Mouse (Mus musculus): ENCODE measurements around the gene Gatad2a. TPM values are rescaled to one million over a fixed set of nuclear protein-coding genes. Genes with fewer than 3 reads are reported as not detected.

Gene Gatad2a
- polyA plus RNA-seq (2016; fragmentation: Nextera tagmentation; extraction: Ambion mirVana): 55.6 and 59.2 TPM in 2 replicates

GRCm38 (mm10) chr8:69995776-69996588, at the start of gene Gatad2a:
TSS of gene Gatad2a (minus strand) at chr8:69996384.
- peak; percentile 99 for ATAC-seq (ENCODE audit: insufficient number of reproducible peaks, low FRiP score)
- H3K9me3 ChIP-seq (replicated peaks): no peaks in the 10 kb centered on the region
- peak within 1 kb of the TSS; percentile 90 for H3K27ac ChIP-seq (ENCODE audit: poor library complexity, severe bottlenecking)
- 0 out of 2 replicates have a peak, but pooled peaks cover 8% of the 10 kb centered on the region for H3K36me3 ChIP-seq
- H3K4me1 ChIP-seq (replicated peaks): peaks cover 33% of the 10 kb centered on the region
- peak within 1 kb of the TSS; percentile 91 for H3K9ac ChIP-seq
- peak within 1 kb of the TSS; percentile 93 for H3K4me3 ChIP-seq
- WGBS: under 1% methylated on average over 85 of the region's 87 CpGs
- H3K4me2 ChIP-seq: peak within 1 kb of the TSS; percentile 84
- H3K27me3 ChIP-seq (replicated peaks): no peaks in the 10 kb centered on the region

- Histone ChIP-seq H3K27me3 (replicated peaks) (no peaks in the 10 kb centered on the region), H3K9ac (peak overlapping the region; percentile 95; the same call in 1 of the 2 replicates), H3K4me2 (peak overlapping the region; percentile 94), H3K27ac (ENCODE audit: poor library complexity, severe bottlenecking) (no peak overlapping the region), H3K4me3 (peak overlapping the region; percentile 93; the same call in 1 of the 2 replicates), H3K36me3 (peaks cover 13% of the 10 kb centered on the region), H3K9me3 (replicated peaks) (no peaks in the 10 kb centered on the region), H3K4me1 (replicated peaks) (peaks cover 31% of the 10 kb centered on the region)
- 86% methylated on average over 5 of the region's 5 CpGs for WGBS
- ATAC-seq (ENCODE audit: insufficient number of reproducible peaks, low FRiP score): no peak
These were observed 47.8 kb upstream of the Gatad2a start for GRCm38 (mm10) chr8:70043996-70044395.

DNA sequence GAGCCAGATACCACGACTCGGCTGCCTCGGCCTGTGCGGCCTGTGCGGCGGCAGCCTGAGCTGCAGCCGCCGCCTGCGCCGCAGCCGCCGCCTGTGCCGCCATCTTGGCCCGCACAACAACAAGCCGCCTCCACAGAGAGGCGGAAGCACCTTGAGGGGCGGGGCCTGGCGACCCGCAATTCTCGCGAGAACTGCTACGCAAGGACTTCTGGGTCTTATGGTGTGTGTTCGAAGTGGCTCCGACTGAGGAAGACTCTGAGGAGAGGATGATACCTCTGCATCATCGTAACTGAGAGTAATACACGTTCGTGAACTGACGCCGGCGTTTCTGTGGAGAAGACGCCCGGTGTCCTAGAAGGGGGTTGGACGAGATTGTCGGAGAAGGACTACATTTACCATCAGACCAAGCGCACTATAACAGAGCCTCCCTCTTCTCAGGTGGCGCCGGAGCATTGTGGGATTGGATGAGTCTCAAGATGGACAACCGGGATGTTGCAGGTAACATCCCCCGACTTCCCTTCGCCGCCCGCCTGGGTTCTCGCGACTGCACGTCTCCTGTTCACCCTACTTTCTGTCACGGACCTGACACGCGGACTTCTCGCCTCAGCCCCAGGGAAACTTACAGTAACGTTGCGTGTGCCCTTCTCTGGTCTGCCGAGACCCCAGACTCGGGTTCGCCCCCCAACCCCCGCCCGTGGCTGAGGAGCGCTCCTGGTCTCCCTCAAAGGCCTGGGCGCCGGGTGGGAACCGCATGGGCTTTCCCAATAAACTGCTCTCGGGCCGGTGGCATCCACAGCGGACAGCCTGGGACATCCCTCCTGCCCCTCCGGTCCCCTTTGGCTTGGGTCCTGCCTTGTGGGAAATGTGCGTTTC, 46.6 kb upstream of the Gatad2a start, which contains the start of the genes Mau2 and Sugp1:
Gene Mau2, minus strand, starts transcription at position 152 of the 873 bp plus-strand sequence.
Gene Sugp1, plus strand, starts transcription at position 231 of the 873 bp plus-strand sequence.
- Histone ChIP-seq H3K9ac (peak within 1 kb of the TSS; percentile 95), H3K9me3 (replicated peaks) (no peaks in the 10 kb centered on the region), H3K4me1 (replicated peaks) (peaks cover 34% of the 10 kb centered on the region), H3K4me3 (peak within 1 kb of the TSS; percentile 93), H3K4me2 (peak within 1 kb of the TSS; percentile 94), H3K27ac (ENCODE audit: poor library complexity, severe bottlenecking) (peak within 1 kb of the TSS; percentile 23; the same call in 1 of the 2 replicates), H3K36me3 (peaks cover 5% of the 10 kb centered on the region; the same call in 1 of the 2 replicates), H3K27me3 (replicated peaks) (no peaks in the 10 kb centered on the region)
- WGBS: under 1% methylated on average over 65 of the region's 65 CpGs
- ATAC-seq (ENCODE audit: insufficient number of reproducible peaks, low FRiP score): peak; percentile 93

DNA sequence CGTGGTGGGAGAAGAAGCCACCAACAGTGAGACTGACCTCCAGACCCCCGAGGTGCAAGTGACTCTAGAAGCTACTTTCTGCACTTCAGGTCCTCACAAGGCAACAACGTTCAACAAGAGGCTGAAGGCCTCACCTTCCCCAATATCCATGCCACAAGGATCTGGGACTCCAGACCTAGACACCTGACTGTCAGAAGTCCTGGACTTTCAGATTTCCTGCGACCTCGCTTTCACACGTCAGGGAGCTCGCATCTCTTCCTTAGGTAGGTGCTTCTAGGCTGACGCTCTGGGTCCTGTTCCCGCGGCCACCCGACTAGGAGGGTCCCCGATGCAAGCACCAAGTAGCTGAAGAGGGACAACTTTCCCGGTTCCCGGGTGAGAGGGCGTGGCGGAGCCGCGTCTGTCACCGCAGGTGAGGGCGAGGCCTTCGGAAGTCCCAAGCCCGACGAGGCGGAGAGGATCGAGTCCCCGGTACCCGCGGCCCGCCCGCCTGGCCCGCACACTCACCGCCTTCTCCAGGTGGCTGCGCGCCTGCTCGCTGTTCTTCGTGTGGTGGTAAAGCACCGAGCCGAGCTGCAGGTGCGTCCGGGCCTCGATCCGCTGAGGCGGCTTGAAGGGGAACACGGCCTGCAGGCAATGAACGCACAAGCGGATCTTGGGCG, 45.8 kb upstream of the Gatad2a start:
- WGBS: under 1% methylated on average over 47 of the region's 47 CpGs
- Histone ChIP-seq H3K27me3 (replicated peaks) (no peaks in the 10 kb centered on the region), H3K4me2 (peak overlapping the region; percentile 94), H3K4me3 (peak overlapping the region; percentile 93), H3K9me3 (replicated peaks) (no peaks in the 10 kb centered on the region), H3K4me1 (replicated peaks) (peaks cover 34% of the 10 kb centered on the region), H3K36me3 (peaks cover 5% of the 10 kb centered on the region; the same call in 1 of the 2 replicates), H3K27ac (ENCODE audit: poor library complexity, severe bottlenecking) (peak overlapping the region; percentile 22; the same call in 1 of the 2 replicates), H3K9ac (peak overlapping the region; percentile 95)
- ATAC-seq (ENCODE audit: insufficient number of reproducible peaks, low FRiP score): peak; percentile 39

DNA sequence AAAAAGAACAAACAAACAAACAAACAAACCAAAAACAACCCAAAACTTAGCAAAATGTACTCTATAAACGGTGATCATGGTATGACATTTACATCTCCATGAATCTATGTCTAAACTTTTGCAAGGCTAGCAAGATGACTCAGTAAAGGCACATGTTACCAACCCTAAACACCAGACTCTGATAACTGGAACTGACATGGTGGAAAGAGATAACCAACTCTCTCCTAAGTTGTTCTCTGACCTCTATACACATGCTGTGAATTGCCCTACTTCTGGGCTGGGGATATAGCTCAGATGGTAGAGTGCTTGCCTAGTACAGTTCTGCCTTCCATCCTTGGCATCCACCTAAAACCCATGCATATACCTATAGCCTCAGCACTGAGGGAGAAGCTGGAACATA, 41.8 kb upstream of the Gatad2a start:
- H3K36me3 ChIP-seq: peaks cover 16% of the 10 kb centered on the region
- no peaks in the 10 kb centered on the region for H3K27me3 ChIP-seq (replicated peaks)
- no peaks in the 10 kb centered on the region for H3K9me3 ChIP-seq (replicated peaks)
- H3K9ac ChIP-seq: no peak overlapping the region
- no peak overlapping the region for H3K27ac ChIP-seq (ENCODE audit: poor library complexity, severe bottlenecking)
- no peak overlapping the region for H3K4me2 ChIP-seq
- H3K4me1 ChIP-seq (replicated peaks): peaks cover 22% of the 10 kb centered on the region
- ATAC-seq (ENCODE audit: insufficient number of reproducible peaks, low FRiP score): no peak
- 88% methylated on average over 1 of the region's 1 CpGs for WGBS
- H3K4me3 ChIP-seq: no peak overlapping the region

DNA sequence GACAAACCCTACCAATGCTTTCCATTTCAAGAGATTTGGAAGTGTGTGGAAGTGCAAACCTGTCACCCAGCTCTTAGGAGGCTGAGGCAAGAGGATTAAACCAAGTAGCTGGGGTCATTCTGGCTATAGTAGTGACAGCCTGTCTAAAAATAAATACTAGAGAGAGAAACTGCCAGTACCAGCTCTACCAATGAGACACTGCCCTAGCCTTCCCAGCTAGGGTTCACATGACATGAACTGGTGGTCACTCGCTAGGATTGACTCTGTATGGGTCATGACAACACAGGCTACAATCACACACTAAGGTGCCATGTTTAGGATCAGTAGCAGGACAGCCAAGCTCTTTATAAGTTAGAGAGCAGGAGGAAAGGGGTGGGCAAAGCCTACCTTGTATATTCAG, 34.1 kb upstream of the Gatad2a start:
- WGBS: 61% methylated on average over 1 of the region's 1 CpGs
- H3K4me2 ChIP-seq: no peak overlapping the region
- ATAC-seq (ENCODE audit: insufficient number of reproducible peaks, low FRiP score): no peak

GRCm38 (mm10) chr8:70026151-70026550, 30.0 kb upstream of the Gatad2a start:
- 86% methylated on average over 2 of the region's 2 CpGs for WGBS
- Histone ChIP-seq H3K9me3 (replicated peaks) (no peaks in the 10 kb centered on the region), H3K27me3 (replicated peaks) (no peaks in the 10 kb centered on the region), H3K4me1 (replicated peaks) (peaks cover 9% of the 10 kb centered on the region), H3K4me2 (no peak overlapping the region), H3K4me3 (no peak overlapping the region), H3K9ac (no peak overlapping the region), H3K27ac (ENCODE audit: poor library complexity, severe bottlenecking) (no peak overlapping the region), H3K36me3 (peaks cover 97% of the 10 kb centered on the region)
- no peak for ATAC-seq (ENCODE audit: insufficient number of reproducible peaks, low FRiP score)

More for the DNA sequence above, 34.1 kb upstream of the Gatad2a start:
- Histone ChIP-seq H3K9me3 (replicated peaks) (no peaks in the 10 kb centered on the region), H3K36me3 (peaks cover 70% of the 10 kb centered on the region), H3K27ac (ENCODE audit: poor library complexity, severe bottlenecking) (0 out of 2 replicates have a peak overlapping the region, but pooled peaks have one; percentile 5), H3K27me3 (replicated peaks) (no peaks in the 10 kb centered on the region), H3K4me1 (replicated peaks) (peaks cover 10% of the 10 kb centered on the region), H3K9ac (no peak overlapping the region), H3K4me3 (no peak overlapping the region)

DNA sequence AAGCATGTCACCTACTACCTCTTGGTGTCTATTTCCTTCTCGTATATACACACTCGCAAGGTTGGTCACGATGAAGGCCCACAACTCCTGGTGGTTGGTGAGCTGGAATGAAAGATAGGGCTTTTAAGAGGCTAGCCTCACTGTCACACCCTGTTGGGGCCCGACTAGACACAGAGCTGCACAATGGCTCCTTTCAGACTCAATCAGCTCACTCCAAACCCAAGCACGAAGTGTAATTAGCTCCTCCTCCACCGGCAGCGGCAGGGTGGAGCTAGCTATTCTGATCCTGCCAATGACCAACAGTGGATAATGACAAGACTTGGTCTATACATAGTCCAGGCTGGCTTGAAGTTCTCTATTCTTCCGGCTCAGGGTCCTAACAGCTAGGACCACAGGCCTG, 27.4 kb upstream of the Gatad2a start:
- no peak for ATAC-seq (ENCODE audit: insufficient number of reproducible peaks, low FRiP score)
- 76% methylated on average over 8 of the region's 8 CpGs for WGBS

GRCm38 (mm10) chr8:70015017-70015416, 18.8 kb upstream of the Gatad2a start:
- no peak for ATAC-seq (ENCODE audit: insufficient number of reproducible peaks, low FRiP score)
- Histone ChIP-seq H3K9me3 (replicated peaks) (no peaks in the 10 kb centered on the region), H3K27ac (ENCODE audit: poor library complexity, severe bottlenecking) (no peak overlapping the region), H3K4me3 (no peak overlapping the region), H3K36me3 (peaks cover 38% of the 10 kb centered on the region), H3K4me2 (no peak overlapping the region), H3K27me3 (replicated peaks) (no peaks in the 10 kb centered on the region), H3K9ac (no peak overlapping the region), H3K4me1 (replicated peaks) (no peaks in the 10 kb centered on the region)
- 60% methylated on average over 1 of the region's 1 CpGs for WGBS

More for the DNA sequence above, 27.4 kb upstream of the Gatad2a start:
- no peak overlapping the region for H3K4me2 ChIP-seq
- H3K27ac ChIP-seq (ENCODE audit: poor library complexity, severe bottlenecking): no peak overlapping the region
- H3K36me3 ChIP-seq: peaks cover 98% of the 10 kb centered on the region
- no peaks in the 10 kb centered on the region for H3K27me3 ChIP-seq (replicated peaks)
- H3K4me3 ChIP-seq: no peak overlapping the region
- H3K9ac ChIP-seq: no peak overlapping the region
- H3K4me1 ChIP-seq (replicated peaks): no peaks in the 10 kb centered on the region
- no peaks in the 10 kb centered on the region for H3K9me3 ChIP-seq (replicated peaks)

GRCm38 (mm10) chr8:70012763-70013162, 16.6 kb upstream of the Gatad2a start:
- H3K27ac ChIP-seq (ENCODE audit: poor library complexity, severe bottlenecking): no peak overlapping the region
- H3K4me3 ChIP-seq: no peak overlapping the region
- H3K4me1 ChIP-seq (replicated peaks): no peaks in the 10 kb centered on the region
- H3K4me2 ChIP-seq: no peak overlapping the region
- WGBS: 83% methylated on average over 1 of the region's 1 CpGs
- H3K27me3 ChIP-seq (replicated peaks): no peaks in the 10 kb centered on the region
- peaks cover 16% of the 10 kb centered on the region for H3K36me3 ChIP-seq
- no peak overlapping the region for H3K9ac ChIP-seq
- H3K9me3 ChIP-seq (replicated peaks): no peaks in the 10 kb centered on the region
- no peak for ATAC-seq (ENCODE audit: insufficient number of reproducible peaks, low FRiP score)

All from heart, embryonic 12.5 days (tissue).